Mouse (Mus musculus): ENCODE results near the gene Elp4. TPM values are rescaled to one million over a fixed set of nuclear protein-coding genes. Genes with fewer than 3 reads are reported as not detected.
A peak's percentile ranks its signal among the peaks of the same experiment; 100 is the strongest.

Elp4 gene
- polyA plus RNA-seq, 1 experiment: 3.3 TPM

GRCm38 (mm10) chr2:105689304-105689770 is 215.0 kb downstream of the Elp4 start:
- H3K27me3 ChIP-seq (ENCODE audit: control insufficient read depth, insufficient read depth, low read length): peaks cover 13% of the 10 kb centered on the region
- peaks cover 7% of the 10 kb centered on the region for H3K4me1 ChIP-seq (ENCODE audit: control insufficient read depth, insufficient read depth, low read length)
- no peaks in the 10 kb centered on the region for H3K36me3 ChIP-seq (ENCODE audit: control insufficient read depth, insufficient read depth, low read length)
- no peak overlapping the region for H3K27ac ChIP-seq (ENCODE audit: control insufficient read depth, insufficient read depth, low read depth, low read length)
- TF ChIP-seq POLR2A (IDR thresholded peaks at IDR 0.05; ENCODE audit: control insufficient read depth, low read depth, low read length) (no peak), CTCF (IDR thresholded peaks at IDR 0.05; ENCODE audit: control insufficient read depth, insufficient read depth, insufficient replicate concordance, low read depth, low read length) (no peak)
- peak overlapping the region; percentile 25 for H3K4me3 ChIP-seq (ENCODE audit: control insufficient read depth, low read depth, low read length)

- H3K27me3 ChIP-seq (ENCODE audit: control insufficient read depth, insufficient read depth, low read length): peaks cover 13% of the 10 kb centered on the region
- TF ChIP-seq CTCF (IDR thresholded peaks at IDR 0.05; ENCODE audit: control insufficient read depth, insufficient read depth, insufficient replicate concordance, low read depth, low read length): no peak
- TF ChIP-seq POLR2A (IDR thresholded peaks at IDR 0.05; ENCODE audit: control insufficient read depth, low read depth, low read length): no peak
- no peak overlapping the region for H3K4me3 ChIP-seq (ENCODE audit: control insufficient read depth, low read depth, low read length)
- H3K27ac ChIP-seq (ENCODE audit: control insufficient read depth, insufficient read depth, low read depth, low read length): no peak overlapping the region
- no peaks in the 10 kb centered on the region for H3K36me3 ChIP-seq (ENCODE audit: control insufficient read depth, insufficient read depth, low read length)
- H3K4me1 ChIP-seq (ENCODE audit: control insufficient read depth, insufficient read depth, low read length): peaks cover 7% of the 10 kb centered on the region
These were observed 215.7 kb downstream of the Elp4 start for GRCm38 (mm10) chr2:105688436-105689303.

GRCm38 (mm10) chr2:105688011-105688410 is 216.4 kb downstream of the Elp4 start:
- Histone ChIP-seq H3K4me1 (ENCODE audit: control insufficient read depth, insufficient read depth, low read length) (peaks cover 7% of the 10 kb centered on the region), H3K4me3 (ENCODE audit: control insufficient read depth, low read depth, low read length) (no peak overlapping the region; the same call in 1 of the 2 replicates), H3K36me3 (ENCODE audit: control insufficient read depth, insufficient read depth, low read length) (no peaks in the 10 kb centered on the region), H3K27me3 (ENCODE audit: control insufficient read depth, insufficient read depth, low read length) (peaks cover 13% of the 10 kb centered on the region), H3K27ac (ENCODE audit: control insufficient read depth, insufficient read depth, low read depth, low read length) (no peak overlapping the region)
- no peak for TF ChIP-seq POLR2A (IDR thresholded peaks at IDR 0.05; ENCODE audit: control insufficient read depth, low read depth, low read length)
- no peak for TF ChIP-seq CTCF (IDR thresholded peaks at IDR 0.05; ENCODE audit: control insufficient read depth, insufficient read depth, insufficient replicate concordance, low read depth, low read length)

- Histone ChIP-seq H3K36me3 (ENCODE audit: control insufficient read depth, insufficient read depth, low read length) (no peaks in the 10 kb centered on the region), H3K27ac (ENCODE audit: control insufficient read depth, insufficient read depth, low read depth, low read length) (no peak overlapping the region), H3K27me3 (ENCODE audit: control insufficient read depth, insufficient read depth, low read length) (peaks cover 13% of the 10 kb centered on the region), H3K4me3 (ENCODE audit: control insufficient read depth, low read depth, low read length) (no peak overlapping the region), H3K4me1 (ENCODE audit: control insufficient read depth, insufficient read depth, low read length) (peaks cover 7% of the 10 kb centered on the region)
- peak; percentile 8; the same call in 1 of the 2 replicates for TF ChIP-seq CTCF (IDR thresholded peaks at IDR 0.05; ENCODE audit: control insufficient read depth, insufficient read depth, insufficient replicate concordance, low read depth, low read length)
- TF ChIP-seq POLR2A (IDR thresholded peaks at IDR 0.05; ENCODE audit: control insufficient read depth, low read depth, low read length): no peak
These were observed 216.9 kb downstream of the Elp4 start for GRCm38 (mm10) chr2:105687317-105687991.

GRCm38 (mm10) chr2:105686363-105687316 is 217.7 kb downstream of the Elp4 start:
- Histone ChIP-seq H3K4me1 (ENCODE audit: control insufficient read depth, insufficient read depth, low read length) (peaks cover 7% of the 10 kb centered on the region), H3K4me3 (ENCODE audit: control insufficient read depth, low read depth, low read length) (no peak overlapping the region), H3K27me3 (ENCODE audit: control insufficient read depth, insufficient read depth, low read length) (peaks cover 13% of the 10 kb centered on the region), H3K36me3 (ENCODE audit: control insufficient read depth, insufficient read depth, low read length) (no peaks in the 10 kb centered on the region), H3K27ac (ENCODE audit: control insufficient read depth, insufficient read depth, low read depth, low read length) (no peak overlapping the region)
- TF ChIP-seq POLR2A (IDR thresholded peaks at IDR 0.05; ENCODE audit: control insufficient read depth, low read depth, low read length): no peak
- TF ChIP-seq CTCF (IDR thresholded peaks at IDR 0.05; ENCODE audit: control insufficient read depth, insufficient read depth, insufficient replicate concordance, low read depth, low read length): no peak

DNA sequence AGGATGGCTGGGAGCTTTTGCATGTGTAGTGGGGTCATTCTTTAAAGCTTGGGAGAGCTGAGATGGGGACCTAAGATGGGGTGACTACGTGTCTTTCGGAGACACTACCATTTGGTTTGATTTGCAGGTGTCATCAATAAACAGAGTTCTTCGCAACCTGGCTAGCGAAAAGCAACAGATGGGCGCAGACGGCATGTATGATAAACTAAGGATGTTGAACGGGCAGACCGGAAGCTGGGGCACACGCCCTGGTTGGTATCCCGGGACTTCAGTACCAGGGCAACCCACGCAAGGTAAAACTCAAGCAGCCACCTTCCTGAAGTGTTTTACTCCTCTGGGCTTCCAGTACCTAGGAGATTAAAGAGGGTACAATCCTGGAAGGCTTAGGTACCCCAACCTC is 218.7 kb downstream of the Elp4 start:
- no peak overlapping the region for H3K27ac ChIP-seq (ENCODE audit: control insufficient read depth, insufficient read depth, low read depth, low read length)
- peaks cover 10% of the 10 kb centered on the region for H3K4me1 ChIP-seq (ENCODE audit: control insufficient read depth, insufficient read depth, low read length)
- H3K27me3 ChIP-seq (ENCODE audit: control insufficient read depth, insufficient read depth, low read length): peaks cover 18% of the 10 kb centered on the region
- no peaks in the 10 kb centered on the region for H3K36me3 ChIP-seq (ENCODE audit: control insufficient read depth, insufficient read depth, low read length)
- no peak for TF ChIP-seq CTCF (IDR thresholded peaks at IDR 0.05; ENCODE audit: control insufficient read depth, insufficient read depth, insufficient replicate concordance, low read depth, low read length)
- TF ChIP-seq POLR2A (IDR thresholded peaks at IDR 0.05; ENCODE audit: control insufficient read depth, low read depth, low read length): no peak
- H3K4me3 ChIP-seq (ENCODE audit: control insufficient read depth, low read depth, low read length): no peak overlapping the region
